Mouse (Mus musculus) lung, postnatal 0 days (tissue): ENCODE data around the gene Best2.

Experiments used
- CTCF ChIP-seq: IDR thresholded peaks from 2 replicates; pipeline ENCODE4 v1.5.1; 2016; ENCODE audit warnings: antibody characterized with exemption, mild to moderate bottlenecking
- EP300 ChIP-seq: IDR thresholded peaks from 2 replicates; pipeline ENCODE4 v1.6.1; 2016; ENCODE audit warnings: antibody characterized with exemption, mild to moderate bottlenecking, control low read depth

GRCm38 (mm10) chr8:85011242-85011641 lies 3.1 kb downstream of the Best2 start:
- TF ChIP-seq EP300 (no peak), CTCF (no peak)
